Mouse (Mus musculus): Measurements from ENCODE around the gene Smg6. TPM values are rescaled to one million over a fixed set of nuclear protein-coding genes. Genes with fewer than 3 reads are reported as not detected.

The Smg6 gene
- 61.4 TPM for total RNA-seq (2023)

DNA sequence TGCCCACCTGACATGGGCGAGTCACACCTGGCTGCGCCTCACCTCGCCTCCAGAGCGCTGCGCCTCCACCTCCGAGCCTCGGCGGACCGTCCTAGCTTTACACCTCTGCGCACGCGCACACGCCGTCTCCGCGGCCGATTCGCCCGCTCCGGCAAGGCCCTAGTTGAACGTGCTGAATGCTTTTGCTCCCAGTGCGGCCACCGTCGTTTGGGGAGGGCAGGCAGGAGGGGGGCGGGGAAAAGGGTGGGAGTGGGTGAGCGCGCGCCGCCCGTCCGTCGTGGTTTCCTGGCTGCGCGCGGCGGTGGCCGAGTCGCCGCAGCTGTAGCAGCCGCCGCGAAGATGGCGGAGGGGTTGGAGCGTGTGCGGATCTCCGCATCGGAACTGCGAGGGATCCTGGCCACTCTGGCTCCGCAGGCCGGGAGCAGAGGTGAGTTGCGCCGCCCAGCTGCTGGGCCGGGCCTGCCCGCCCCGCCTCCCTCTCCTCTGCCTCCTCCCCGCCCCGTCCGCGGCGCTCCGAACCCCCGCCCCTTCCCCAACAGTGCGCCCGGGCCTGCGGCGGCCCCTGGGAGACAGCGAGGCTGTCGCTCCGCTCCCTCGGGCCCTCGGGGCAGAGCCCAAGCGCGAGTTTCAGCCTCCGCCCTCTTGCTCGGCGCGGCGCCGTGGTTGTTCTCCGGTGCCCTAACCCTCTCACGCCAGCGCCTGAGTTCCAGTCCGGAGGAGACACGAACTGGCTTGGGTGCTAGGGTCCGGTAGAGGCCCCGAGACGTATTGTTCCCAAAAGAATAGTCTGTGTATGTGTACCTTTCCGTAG lies at the start of gene Smg6, which contains the start of gene Srr:
TSS of gene Smg6 (plus strand) at position 247 of the 811 bp plus-strand sequence.
TSS of gene Srr (minus strand) at position 372 of the 811 bp plus-strand sequence.

GRCm38 (mm10) chr11:74896901-74897677 lies 28.5 kb upstream of the Smg6 start, which contains the start of gene Sgsm2:
Gene Sgsm2 (minus strand): TSS chr11:74897060.

GRCm38 (mm10) chr11:74897678-74898516 lies 27.7 kb upstream of the Smg6 start, which contains the start of gene Tsr1:
Gene Tsr1 (plus strand): TSS chr11:74898071.

DNA sequence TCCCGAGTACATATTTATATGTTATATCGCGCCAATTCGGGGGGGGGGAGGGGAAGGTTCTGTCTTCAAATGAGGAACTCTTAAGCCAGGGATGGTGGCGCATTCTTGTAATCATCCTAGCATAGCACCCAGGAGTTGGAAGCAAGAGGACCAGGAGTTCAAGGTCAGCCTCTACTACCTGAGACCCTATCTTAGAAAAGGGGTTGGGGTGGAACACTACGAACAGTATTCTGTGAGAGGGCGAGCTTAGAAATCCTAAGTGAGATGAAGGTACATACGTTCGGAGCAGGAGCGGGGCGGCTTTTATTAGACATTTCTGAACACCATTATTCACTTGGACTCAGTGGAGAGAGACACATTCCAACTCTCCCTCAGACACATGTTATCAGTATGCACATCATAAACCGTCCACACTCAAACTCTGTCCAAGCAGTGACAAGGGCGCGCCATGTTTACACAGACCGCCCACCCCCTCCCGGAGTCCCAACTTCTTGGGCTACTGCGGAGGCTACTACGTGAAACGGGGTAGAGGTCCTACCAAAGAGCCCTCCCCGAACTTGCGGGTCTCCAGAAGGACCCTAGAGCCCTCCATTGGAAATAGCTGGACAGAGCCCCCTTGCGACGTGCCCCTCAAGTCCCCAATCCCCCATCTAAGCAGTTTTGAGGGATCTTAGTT lies 243.9 kb downstream of the Smg6 start, which contains the start of gene Hic1:
TSS of gene Hic1 (minus strand) at position 115 of the 676 bp plus-strand sequence.

GRCm38 (mm10) chr11:75178672-75179208 lies 253.1 kb downstream of the Smg6 start, which contains the start of gene Ovca2:
Gene Ovca2 (minus strand): TSS chr11:75178835.

DNA sequence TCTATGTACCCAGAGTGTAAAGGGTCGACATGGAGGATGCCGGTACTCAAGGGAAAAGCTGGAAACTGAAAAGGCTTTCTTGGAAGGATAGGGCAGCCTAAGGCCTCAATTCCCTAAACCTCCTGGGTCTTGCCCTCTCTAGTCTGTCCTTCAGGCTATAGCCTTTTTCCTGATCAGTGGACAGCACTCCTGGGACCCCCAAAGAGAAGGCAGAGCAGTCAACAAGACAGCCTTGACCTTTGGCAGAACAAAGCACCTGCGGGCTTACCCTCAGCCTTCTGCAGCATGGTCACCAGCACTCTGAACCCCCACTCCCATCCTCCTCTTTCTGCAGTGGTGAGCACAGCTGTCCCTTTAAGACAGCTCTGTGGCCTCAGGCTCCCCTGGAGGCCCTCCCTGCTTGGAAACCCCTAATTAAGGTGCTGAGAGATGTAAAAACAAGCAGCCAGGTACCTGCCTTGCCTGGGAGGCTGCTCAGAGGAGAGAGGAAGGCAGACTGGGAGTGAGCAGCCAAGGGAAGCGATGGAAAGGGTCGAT lies 265.4 kb downstream of the Smg6 start, which contains the start of gene Dph1:
TSS of gene Dph1 (minus strand) at position 337 of the 537 bp plus-strand sequence.

DNA sequence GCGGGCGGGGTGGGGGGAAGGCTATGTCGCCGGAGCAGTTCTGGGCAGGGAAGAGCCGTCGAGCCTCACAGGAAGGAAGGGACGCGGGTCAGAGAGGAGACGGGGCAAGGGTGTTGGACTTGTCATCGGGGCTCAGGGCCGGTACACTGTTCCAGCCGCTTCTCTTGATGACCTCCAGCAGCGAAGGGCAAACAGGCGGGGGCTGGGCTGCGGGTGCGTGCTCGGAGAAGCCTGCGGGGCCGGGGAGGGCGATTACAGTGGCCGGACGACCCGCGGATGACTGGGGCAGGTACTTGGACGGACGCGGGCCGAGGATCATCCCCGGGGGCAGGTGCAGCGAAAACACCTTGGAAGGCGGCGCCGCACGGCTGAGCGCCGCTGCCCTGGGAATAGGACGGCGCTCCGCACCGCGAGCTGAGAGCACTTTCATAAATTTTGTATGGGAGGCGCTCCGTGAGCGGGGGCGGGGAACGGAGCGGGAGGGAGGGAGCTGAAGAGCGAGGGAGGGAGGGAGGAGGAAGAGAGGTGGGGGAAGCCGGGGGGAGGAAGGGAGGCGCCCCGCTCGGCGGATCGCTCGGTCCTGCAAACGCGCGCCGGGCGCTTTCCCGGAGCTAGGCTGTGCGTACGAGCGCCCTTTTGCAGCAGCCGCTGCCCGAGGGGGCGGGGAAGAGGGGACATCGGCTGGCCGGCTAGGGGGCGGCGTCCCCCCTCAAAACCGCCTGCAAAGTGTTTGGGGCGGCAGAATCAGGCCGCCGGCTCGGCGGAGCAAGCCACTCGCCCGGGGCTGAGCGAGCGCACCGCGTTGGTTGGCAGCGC lies 267.8 kb downstream of the Smg6 start, which contains the start of gene Rtn4rl1:
TSS of gene Rtn4rl1 (plus strand) at position 528 of the 816 bp plus-strand sequence.

Other genes with a start within 250 kb of the Smg6 start
- 138 TPM for gene Pafah1b1, start 201.2 kb upstream of the Smg6 start, total RNA-seq (2023)
- gene Mettl16, start 155.0 kb upstream of the Smg6 start, total RNA-seq (2023), result 52.4 TPM
- 75.3 TPM for gene Mnt, start 94.9 kb upstream of the Smg6 start, total RNA-seq (2023)
- 11.3 TPM for gene Sgsm2, start 28.8 kb upstream of the Smg6 start, total RNA-seq (2023)
- gene Tsr1, start 27.8 kb upstream of the Smg6 start, total RNA-seq (2023), result 83.0 TPM
- gene Srr, start 125 bp downstream of the Smg6 start, total RNA-seq (2023), result 8.5 TPM
- 1.7 TPM for gene Hic1, start 243.7 kb downstream of the Smg6 start, total RNA-seq (2023)

All from CD4-positive naive resting alpha-beta T cell, adult 57 days (primary cell).